Mouse (Mus musculus) midbrain, embryonic 14.5 days (tissue): ENCODE measurements around the gene Npas2. TPM values are rescaled to one million over a fixed set of nuclear protein-coding genes. Genes with fewer than 3 reads are reported as not detected.

ENCODE experiments used
- ATAC-seq: fragments of 200-750 bp; cut with Nextera tagmentation; 2 replicates; pipeline ENCODE4 v1.8.0; 2017; ENCODE audit warnings: moderate number of reproducible peaks, moderate library complexity; ENCODE audit not compliant: low FRiP score, low TSS enrichment
- DNase-seq: peaks from one replicate; pipeline ENCODE4 v3.0.0-alpha.2; 2015
- H3K27ac ChIP-seq: fragments of 300-500 bp; sonication (generic); replicated peaks from 2 replicates; pipeline ENCODE4 v1.5.1; 2014; ENCODE audit warnings: mild to moderate bottlenecking, low read depth, low read length, moderate library complexity
- H3K27me3 ChIP-seq: fragments of 300-500 bp; sonication (generic); 2 replicates; pipeline ENCODE4 v1.6.1; 2014; ENCODE audit warnings: low read length, control low read depth, mixed read lengths; ENCODE audit not compliant: control insufficient read depth, insufficient read depth
- H3K36me3 ChIP-seq: fragments of 300-500 bp; sonication (generic); 2 replicates; pipeline ENCODE4 v1.6.1; 2014; ENCODE audit warnings: low read length, control low read depth; ENCODE audit not compliant: control insufficient read depth, insufficient read depth
- H3K4me1 ChIP-seq: fragments of 300-500 bp; sonication (generic); 2 replicates; pipeline ENCODE4 v1.6.1; 2014; ENCODE audit warnings: mild to moderate bottlenecking, antibody characterized with exemption, low read length, control low read depth; ENCODE audit not compliant: control insufficient read depth, insufficient read depth
- H3K4me2 ChIP-seq: fragments of 300-500 bp; sonication (generic); 2 replicates; pipeline ENCODE4 v1.6.1; 2014; ENCODE audit warnings: mild to moderate bottlenecking, low read length, moderate library complexity
- H3K4me3 ChIP-seq: fragments of 300-500 bp; sonication (generic); replicated peaks from 2 replicates; pipeline ENCODE4 v1.5.1; 2014; ENCODE audit warnings: low read depth, low read length
- H3K9ac ChIP-seq: fragments of 300-500 bp; sonication (generic); replicated peaks from 2 replicates; pipeline ENCODE4 v1.6.1; 2014; ENCODE audit warnings: mild to moderate bottlenecking, low read length, moderate library complexity
- H3K9me3 ChIP-seq: fragments of 300-500 bp; sonication (generic); 2 replicates; pipeline ENCODE4 v1.6.1; 2016; ENCODE audit warnings: low read length, control low read depth, mixed read lengths; ENCODE audit not compliant: control insufficient read depth
- WGBS: fragments of 180-500 bp; shearing (Covaris S2); extraction: QIAGEN DNeasy Blood & Tissue Kit; methylation state at CpG from one replicate; pipeline ENCODE4 v1.1.7; 2014; 5-methylcytosine and 5-hydroxymethylcytosine counted together
- polyA plus RNA-seq: library from polyadenylated mRNA; unstranded; fragments of >200 nt; fragmentation: Nextera tagmentation; extraction: Ambion mirVana; gene quantifications from 2 replicates; pipeline ENCODE4 v1.2.1, GENCODE M21; 2014

The Npas2 gene
- polyA plus RNA-seq, 1 experiment from 2014 or later, result 0.33 TPM

GRCm38 (mm10) chr1:39259668-39260067, 66.1 kb downstream of the Npas2 start:
- DNase-seq (no peak), ATAC-seq (no peak)
- Histone ChIP-seq H3K4me1 (no peaks in the 10 kb centered on the region), H3K9ac (no peak overlapping the region), H3K9me3 (no peaks in the 10 kb centered on the region), H3K4me3 (no peak overlapping the region), H3K36me3 (no peaks in the 10 kb centered on the region), H3K27ac (no peak overlapping the region), H3K27me3 (no peaks in the 10 kb centered on the region), H3K4me2 (no peak overlapping the region)
- WGBS, result 71% methylated on average over 3 of the region's 3 CpGs

- Histone ChIP-seq H3K36me3 (no peaks in the 10 kb centered on the region), H3K27me3 (no peaks in the 10 kb centered on the region), H3K27ac (no peak overlapping the region), H3K9ac (no peak overlapping the region), H3K4me1 (no peaks in the 10 kb centered on the region), H3K9me3 (no peaks in the 10 kb centered on the region), H3K4me2 (no peak overlapping the region), H3K4me3 (no peak overlapping the region)
- ATAC-seq, result no peak
- no peak for DNase-seq
- WGBS, result 81% methylated on average over 8 of the region's 8 CpGs
Measured at GRCm38 (mm10) chr1:39260183-39260978, 66.8 kb downstream of the Npas2 start.

- 72% methylated on average over 9 of the region's 9 CpGs for WGBS
- no peak overlapping the region for H3K9ac ChIP-seq
- no peaks in the 10 kb centered on the region for H3K4me1 ChIP-seq
- no peak overlapping the region for H3K4me2 ChIP-seq
- no peak overlapping the region for H3K4me3 ChIP-seq
- ATAC-seq (no peak), DNase-seq (no peak)
- H3K36me3 ChIP-seq, result no peaks in the 10 kb centered on the region
- H3K9me3 ChIP-seq, result no peaks in the 10 kb centered on the region
- H3K27me3 ChIP-seq, result no peaks in the 10 kb centered on the region
- no peak overlapping the region for H3K27ac ChIP-seq
Measured at GRCm38 (mm10) chr1:39266843-39267512, 73.4 kb downstream of the Npas2 start.

- ATAC-seq (no peak), DNase-seq (no peak)
- Histone ChIP-seq H3K27me3 (no peaks in the 10 kb centered on the region), H3K4me3 (no peak overlapping the region), H3K4me2 (no peak overlapping the region), H3K27ac (no peak overlapping the region), H3K9ac (no peak overlapping the region), H3K36me3 (no peaks in the 10 kb centered on the region), H3K4me1 (no peaks in the 10 kb centered on the region), H3K9me3 (no peaks in the 10 kb centered on the region; the same call in 1 of the 2 replicates)
- 80% methylated on average over 6 of the region's 6 CpGs for WGBS
Measured at GRCm38 (mm10) chr1:39272976-39273375, 79.4 kb downstream of the Npas2 start.

DNA sequence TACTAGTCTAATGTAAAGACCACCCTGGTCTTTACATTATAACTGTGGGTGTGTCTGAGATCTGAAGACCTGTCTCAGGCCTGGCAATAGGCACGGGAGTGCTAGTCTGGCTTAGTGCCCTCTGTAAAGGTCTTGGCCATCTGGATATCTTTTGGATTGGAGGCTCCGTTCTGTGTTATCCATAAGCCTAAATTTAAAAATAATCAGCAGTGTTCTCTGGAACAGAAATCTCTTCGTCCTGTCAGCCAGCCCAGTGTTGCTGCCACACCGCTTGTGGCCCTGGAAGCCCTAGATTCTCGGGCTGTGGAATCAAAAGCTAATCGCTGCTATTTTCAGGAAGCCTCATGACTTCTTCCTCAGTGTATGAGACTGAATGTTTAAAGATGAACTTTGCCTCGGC, 86.9 kb downstream of the Npas2 start:
- no peaks in the 10 kb centered on the region; the same call in 1 of the 2 replicates for H3K9me3 ChIP-seq
- no peak overlapping the region for H3K27ac ChIP-seq
- H3K9ac ChIP-seq, result no peak overlapping the region
- H3K27me3 ChIP-seq, result no peaks in the 10 kb centered on the region
- no peak overlapping the region for H3K4me2 ChIP-seq
- no peak for DNase-seq
- H3K4me3 ChIP-seq, result no peak overlapping the region
- no peak for ATAC-seq
- no peaks in the 10 kb centered on the region for H3K36me3 ChIP-seq
- H3K4me1 ChIP-seq, result 0 out of 2 replicates have a peak, but pooled peaks cover 3% of the 10 kb centered on the region
- 90% methylated on average over 7 of the region's 7 CpGs for WGBS

DNA sequence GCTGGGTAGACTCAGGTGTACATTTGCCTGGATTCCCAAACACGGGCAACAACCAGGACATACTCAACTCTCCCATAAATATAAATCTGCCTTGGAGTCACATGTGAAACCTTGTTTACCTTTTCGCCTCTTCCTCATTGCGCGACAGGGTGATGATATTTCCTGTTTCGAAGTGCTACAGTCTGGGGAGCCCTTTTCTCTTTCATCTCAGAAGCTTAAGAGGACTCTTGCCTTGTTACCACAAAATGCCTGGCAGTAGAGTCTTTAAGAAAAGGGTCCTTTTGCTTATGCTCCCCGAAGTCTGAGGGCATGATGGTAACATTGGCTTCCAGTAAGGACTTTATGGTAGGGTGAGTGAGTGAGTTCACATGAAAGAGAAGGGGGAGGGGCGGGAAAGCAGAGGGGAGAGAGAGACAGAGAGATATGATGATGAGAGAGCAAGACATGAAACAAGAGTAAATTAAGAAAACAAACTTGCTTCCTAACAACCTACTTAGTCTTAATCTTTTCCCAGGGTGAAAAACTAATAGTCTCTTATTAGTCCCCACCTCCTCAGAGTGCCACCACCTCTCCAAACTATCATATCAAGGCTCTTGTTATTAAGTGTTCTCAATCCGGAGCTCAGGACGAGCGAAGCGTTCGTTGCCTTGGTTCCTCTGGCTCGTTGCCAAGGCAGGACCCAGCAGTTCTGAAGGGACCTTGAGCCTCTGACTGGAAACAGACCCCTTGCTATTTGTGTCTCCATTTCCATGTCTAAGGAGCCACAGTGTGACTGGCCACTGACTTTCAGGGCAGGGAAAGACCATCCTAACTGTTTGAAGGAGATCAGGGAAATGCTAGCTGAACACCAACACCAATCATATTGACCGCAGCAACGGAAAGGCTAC, 87.7 kb downstream of the Npas2 start:
- no peaks in the 10 kb centered on the region for H3K36me3 ChIP-seq
- no peak overlapping the region for H3K9ac ChIP-seq
- H3K27ac ChIP-seq, result no peak overlapping the region
- H3K9me3 ChIP-seq, result no peaks in the 10 kb centered on the region; the same call in 1 of the 2 replicates
- H3K27me3 ChIP-seq, result no peaks in the 10 kb centered on the region
- DNase-seq (peak; percentile 63), ATAC-seq (no peak)
- no peak overlapping the region for H3K4me3 ChIP-seq
- 72% methylated on average over 15 of the region's 15 CpGs for WGBS
- H3K4me2 ChIP-seq, result no peak overlapping the region
- H3K4me1 ChIP-seq, result 0 out of 2 replicates have a peak, but pooled peaks cover 3% of the 10 kb centered on the region

- Histone ChIP-seq H3K9me3 (no peaks in the 10 kb centered on the region; the same call in 1 of the 2 replicates), H3K36me3 (no peaks in the 10 kb centered on the region), H3K4me2 (no peak overlapping the region), H3K27me3 (no peaks in the 10 kb centered on the region), H3K4me1 (0 out of 2 replicates have a peak, but pooled peaks cover 3% of the 10 kb centered on the region), H3K4me3 (no peak overlapping the region), H3K9ac (no peak overlapping the region), H3K27ac (no peak overlapping the region)
- DNase-seq (no peak), ATAC-seq (no peak)
- WGBS, result 69% methylated on average over 5 of the region's 5 CpGs
Measured at GRCm38 (mm10) chr1:39281888-39282287, 88.4 kb downstream of the Npas2 start.

- 94% methylated on average over 7 of the region's 7 CpGs for WGBS
- ATAC-seq (no peak), DNase-seq (no peak)
- H3K4me3 ChIP-seq, result no peak overlapping the region
- no peak overlapping the region for H3K4me2 ChIP-seq
- no peaks in the 10 kb centered on the region for H3K36me3 ChIP-seq
- H3K4me1 ChIP-seq, result 0 out of 2 replicates have a peak, but pooled peaks cover 3% of the 10 kb centered on the region
- H3K9ac ChIP-seq, result no peak overlapping the region
- no peaks in the 10 kb centered on the region for H3K27me3 ChIP-seq
- H3K27ac ChIP-seq, result no peak overlapping the region
- H3K9me3 ChIP-seq, result no peaks in the 10 kb centered on the region
Measured at GRCm38 (mm10) chr1:39283323-39283722, 89.8 kb downstream of the Npas2 start.
